In the genomic region with DNA sequence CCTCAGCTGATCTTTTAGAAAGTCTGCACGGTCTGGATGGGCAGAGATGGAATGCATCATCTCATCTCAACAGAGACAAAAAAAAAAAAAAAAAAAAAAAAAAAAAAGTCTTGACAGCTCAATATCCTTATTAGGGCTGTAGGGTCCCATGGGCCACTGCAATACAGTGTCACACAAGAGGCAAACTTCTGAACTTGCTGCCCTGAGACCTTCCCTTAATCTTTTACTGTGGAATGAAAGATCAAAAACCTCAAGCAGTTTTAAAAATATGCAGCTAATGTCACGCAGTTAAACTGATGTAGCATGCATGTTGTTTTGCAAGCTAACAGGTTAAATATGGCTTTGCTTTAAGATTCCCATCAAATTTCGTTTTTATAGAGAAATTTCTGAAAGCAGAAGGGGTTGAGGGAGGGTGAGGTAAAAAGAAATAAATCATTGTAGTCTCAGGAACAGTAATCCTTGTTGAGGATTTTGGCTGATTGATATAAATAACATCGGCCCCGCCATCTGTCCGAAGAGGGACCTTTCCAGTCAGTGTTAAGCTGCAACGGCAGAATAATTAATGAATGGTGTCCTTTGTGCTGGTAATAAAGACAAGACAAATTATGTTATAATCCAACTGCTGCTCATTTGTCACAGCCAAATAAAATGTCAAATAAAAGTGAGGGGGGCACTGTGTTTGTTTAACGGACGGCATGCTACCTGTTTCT, we compare ENCODE assay signal across 10 mouse cellular contexts.
A peak's percentile ranks its signal among the peaks of the same experiment; 100 is the strongest.
DNase-seq lines count a peak whose midpoint lies in the region; ATAC-seq lines count a peak whose summit lies in the region.
"Had no signal": no experiment of that assay in that cellular context is flagged by ENCODE, and none has a peak within 500 bp of the region (broad histone marks: within the 10 kb centered on the region; RNA-seq: fewer than 3 reads in every experiment).

No protein-coding gene starts in this region.

- H3K9ac ChIP-seq in forebrain, embryonic 13.5 days, result no peak overlapping the region
- H3K9ac ChIP-seq in kidney, embryonic 16.5 days (replicated peaks; ENCODE audit: low read length), result no peak overlapping the region
- no peak overlapping the region for H3K9ac ChIP-seq in neural tube, embryonic 14.5 days (replicated peaks; ENCODE audit: low read depth, low read length)

- ATAC-seq in forebrain, embryonic 13.5 days, result peak; percentile 65
- peak; percentile 96 for ATAC-seq in kidney, embryonic 16.5 days (ENCODE audit: low FRiP score, low TSS enrichment)
- ATAC-seq in neural tube, embryonic 14.5 days (ENCODE audit: low read depth), result peak; percentile 58; the same call in 1 of the 2 replicates
- ATAC-seq in megakaryocyte progenitor cell, adult 5-6 weeks (replicated peaks; ENCODE audit: poor library complexity), result no peak

- no peaks in the 10 kb centered on the region for H3K27me3 ChIP-seq in forebrain, embryonic 13.5 days
- H3K27me3 ChIP-seq in kidney, embryonic 16.5 days (ENCODE audit: insufficient read depth, low read length), result no peaks in the 10 kb centered on the region
- no peaks in the 10 kb centered on the region for H3K27me3 ChIP-seq in neural tube, embryonic 14.5 days (ENCODE audit: control insufficient read depth, insufficient read depth, low read length)

- H3K4me3 ChIP-seq in forebrain, embryonic 13.5 days, result no peak overlapping the region
- H3K4me3 ChIP-seq in kidney, embryonic 16.5 days (ENCODE audit: low read length), result no peak overlapping the region
- no peak overlapping the region for H3K4me3 ChIP-seq in neural tube, embryonic 14.5 days (ENCODE audit: low read depth, low read length)

- H3K27ac ChIP-seq in forebrain, embryonic 13.5 days, result peak overlapping the region; percentile 81
- H3K27ac ChIP-seq in kidney, embryonic 16.5 days (ENCODE audit: low read length), result peak overlapping the region; percentile 88
- no peak overlapping the region for H3K27ac ChIP-seq in neural tube, embryonic 14.5 days (ENCODE audit: low read depth, low read length)

- 21% methylated on average over 9 of the region's 9 CpGs for WGBS in forebrain, embryonic 13.5 days
- WGBS in kidney, embryonic 16.5 days, result 27% methylated on average over 9 of the region's 9 CpGs
- 22% methylated on average over 9 of the region's 9 CpGs for WGBS in neural tube, embryonic 14.5 days

- peak; percentile 25 for DNase-seq in kidney, adult 11 months
- DNase-seq in kidney, adult 18-20 months, result no peak
- DNase-seq in ovary, postnatal 14 days (ENCODE audit: low spot score), result no peak
- DNase-seq in B cell, adult 2 months, result no peak
- DNase-seq: gastrocnemius, postnatal 36 days; thymus, adult 18-20 months had no signal

- H3K4me2 ChIP-seq in forebrain, embryonic 13.5 days, result peak overlapping the region; percentile 33
- H3K4me2 ChIP-seq in kidney, embryonic 16.5 days (replicated peaks; ENCODE audit: low read depth, low read length), result no peak overlapping the region; the same call in 1 of the 2 replicates
- H3K4me2 ChIP-seq in neural tube, embryonic 14.5 days (ENCODE audit: low read depth, low read length), result no peak overlapping the region

- no peaks in the 10 kb centered on the region for H3K9me3 ChIP-seq in forebrain, embryonic 13.5 days (replicated peaks)
- H3K9me3 ChIP-seq in kidney, embryonic 16.5 days (ENCODE audit: low read length), result no peaks in the 10 kb centered on the region
- H3K9me3 ChIP-seq in neural tube, embryonic 14.5 days (ENCODE audit: control insufficient read depth, low read length), result no peaks in the 10 kb centered on the region

- peaks cover 25% of the 10 kb centered on the region for H3K4me1 ChIP-seq in forebrain, embryonic 13.5 days
- H3K4me1 ChIP-seq in kidney, embryonic 16.5 days (ENCODE audit: insufficient read depth, low read length), result peaks cover 6% of the 10 kb centered on the region
- peaks cover 6% of the 10 kb centered on the region; the same call in 1 of the 2 replicates for H3K4me1 ChIP-seq in neural tube, embryonic 14.5 days (ENCODE audit: control insufficient read depth, insufficient read depth, low read length)

- no peaks in the 10 kb centered on the region for H3K36me3 ChIP-seq in forebrain, embryonic 13.5 days (ENCODE audit: poor library complexity, severe bottlenecking)
- H3K36me3 ChIP-seq in kidney, embryonic 16.5 days (ENCODE audit: insufficient read depth, low read length), result no peaks in the 10 kb centered on the region
- no peaks in the 10 kb centered on the region for H3K36me3 ChIP-seq in neural tube, embryonic 14.5 days (ENCODE audit: control insufficient read depth, insufficient read depth, low read length)
